Mouse (Mus musculus) brain, embryonic 14.5 days (tissue): ENCODE measurements around the gene Wdr43.

Experiments
- CTCF ChIP-seq: fragments of 200-500 bp; IDR thresholded peaks from 2 replicates; pipeline ENCODE4 v1.5.1; 2012; ENCODE audit warnings: inconsistent platforms, mild to moderate bottlenecking, moderate library complexity, borderline replicate concordance; ENCODE audit not compliant: insufficient read depth, insufficient read length; ENCODE audit errors: extremely low read depth
- POLR2A ChIP-seq: fragments of 200-500 bp; IDR thresholded peaks from 2 replicates; pipeline ENCODE4 v1.6.1; 2012; ENCODE audit warnings: mild to moderate bottlenecking, inconsistent platforms, borderline replicate concordance; ENCODE audit not compliant: poor library complexity, insufficient read depth, insufficient read length, severe bottlenecking; ENCODE audit errors: extremely low read depth

DNA sequence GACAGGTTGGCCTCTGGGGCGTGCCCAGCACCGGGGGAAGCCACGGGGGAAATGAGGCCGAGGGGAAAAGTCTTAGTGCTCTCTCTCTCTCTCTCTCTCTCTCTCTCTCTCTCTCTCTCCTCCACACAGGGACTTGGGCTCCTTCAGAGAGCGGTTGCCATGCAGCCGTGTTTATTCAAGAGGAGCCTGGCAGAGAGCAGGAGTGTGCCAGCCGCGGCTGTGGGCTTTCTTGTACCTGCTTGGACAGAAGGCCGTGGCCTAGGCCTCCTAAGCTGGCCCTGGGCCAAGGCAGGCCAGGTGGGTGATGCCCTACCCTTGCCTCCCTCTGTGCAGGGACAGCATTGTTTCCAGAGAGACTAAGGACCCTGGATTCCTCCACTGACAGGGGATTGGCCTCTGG lies 57.4 kb downstream of the Wdr43 start, which contains the start of gene Togaram2:
- TF ChIP-seq CTCF (no peak), POLR2A (no peak)
